Comparison of ENCODE assay signal across 8 mouse cellular contexts in the genomic region with DNA sequence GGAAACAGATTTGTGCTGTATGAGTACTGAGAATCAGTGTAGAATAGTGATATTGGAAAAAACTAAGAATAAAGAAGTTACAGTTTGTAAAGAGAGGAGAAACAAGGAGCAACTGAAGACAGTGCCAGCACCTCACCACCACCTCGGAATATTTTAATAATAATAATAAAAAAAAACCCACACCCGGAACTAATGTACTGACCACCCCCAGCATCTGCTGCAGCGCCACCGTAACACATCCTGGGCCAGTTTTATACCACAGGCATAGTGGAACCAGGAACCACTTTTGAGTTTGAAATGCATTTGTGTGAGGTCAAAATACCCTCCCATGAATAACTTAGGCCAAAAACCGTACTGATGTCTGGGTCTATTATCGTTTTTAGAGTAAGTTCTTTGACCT. TPM values are rescaled to one million over a fixed set of nuclear protein-coding genes. Genes with fewer than 3 reads are reported as not detected.
DNase-seq lines count a peak whose midpoint lies in the region; ATAC-seq lines count a peak whose summit lies in the region.

No protein-coding gene starts in this region.

- no peak for ATAC-seq in heart, embryonic 12.5 days (ENCODE audit: insufficient number of reproducible peaks, low FRiP score)
- no peak for ATAC-seq in forebrain, embryonic 15.5 days (replicated peaks)

- peaks cover 53% of the 10 kb centered on the region for H3K79me2 ChIP-seq in macrophage (ENCODE audit: inconsistent target)

- WGBS in heart, embryonic 12.5 days, result 46% methylated on average over 6 of the region's 6 CpGs
- WGBS in forebrain, embryonic 15.5 days, result 35% methylated on average over 6 of the region's 6 CpGs
- WGBS in macrophage (ENCODE audit: missing documents), result 44% methylated on average over 6 of the region's 6 CpGs

- peaks cover 31% of the 10 kb centered on the region for H3K4me1 ChIP-seq in heart, embryonic 12.5 days (replicated peaks)
- peaks cover 62% of the 10 kb centered on the region for H3K4me1 ChIP-seq in forebrain, embryonic 15.5 days

- no peaks in the 10 kb centered on the region for H3K9me3 ChIP-seq in heart, embryonic 12.5 days (replicated peaks)
- H3K9me3 ChIP-seq in forebrain, embryonic 15.5 days, result no peaks in the 10 kb centered on the region

- H3K4me2 ChIP-seq in heart, embryonic 12.5 days, result peak overlapping the region; percentile 88
- peak overlapping the region; percentile 96 for H3K4me2 ChIP-seq in forebrain, embryonic 15.5 days (replicated peaks)

- no peak for DNase-seq in heart, postnatal 36 days
- peak; percentile 28 to 29 for DNase-seq in B cell, adult 2 months
- DNase-seq in spleen, adult 18-20 months, result no peak
- DNase-seq in layer of hippocampus, adult 9-11 months, result no peak
- DNase-seq in left cerebral cortex, adult 11 months (ENCODE audit: low spot score), result no peak

- peak overlapping the region; percentile 28; the same call in 1 of the 2 replicates for H3K9ac ChIP-seq in heart, embryonic 12.5 days
- peak overlapping the region; percentile 24; the same call in 1 of the 2 replicates for H3K9ac ChIP-seq in forebrain, embryonic 15.5 days (replicated peaks)

- H3K27ac ChIP-seq in heart, embryonic 12.5 days (ENCODE audit: poor library complexity, severe bottlenecking), result no peak overlapping the region
- H3K27ac ChIP-seq in forebrain, embryonic 15.5 days (replicated peaks), result no peak overlapping the region
- H3K27ac ChIP-seq in macrophage, result no peak overlapping the region

- H3K27me3 ChIP-seq in heart, embryonic 12.5 days (replicated peaks), result no peaks in the 10 kb centered on the region
- no peaks in the 10 kb centered on the region for H3K27me3 ChIP-seq in forebrain, embryonic 15.5 days

- intact Hi-C loops in heart, postnatal 36 days (cut with DNase I), result no loop called here

- H3K4me3 ChIP-seq in heart, embryonic 12.5 days, result peak overlapping the region; percentile 33
- H3K4me3 ChIP-seq in forebrain, embryonic 15.5 days, result peak overlapping the region; percentile 89
- H3K4me3 ChIP-seq in macrophage (ENCODE audit: inconsistent target), result peak overlapping the region; percentile 88

- no peaks in the 10 kb centered on the region for H3K36me3 ChIP-seq in heart, embryonic 12.5 days
- no peaks in the 10 kb centered on the region for H3K36me3 ChIP-seq in forebrain, embryonic 15.5 days
- H3K36me3 ChIP-seq in macrophage (ENCODE audit: inconsistent target), result no peaks in the 10 kb centered on the region

RNA-seq across cellular contexts. Expression of a gene that starts 1.3 kb away (rescaled TPM):
- polyA plus RNA-seq in heart, embryonic 12.5 days (2016; fragmentation: Nextera tagmentation; extraction: Ambion mirVana), result 119 and 124 TPM in 2 replicates
- 10 to 100 TPM; 35.0 to 43.3 TPM for total RNA-seq in heart, postnatal 36 days (2021)
- polyA plus RNA-seq in forebrain, embryonic 15.5 days (2015; fragmentation: Nextera tagmentation; extraction: Ambion mirVana), result 112 and 125 TPM in 2 replicates
- 100 to 1,000 TPM in 5 of 26 experiments, 10 to 100 TPM in 14, 1 to 10 TPM in 7; 7.9 to 281 (median 15.4) TPM for total RNA-seq in macrophage (2018; cell fraction: chromatin; rRNA removed)
- 100 to 1,000 TPM in 2 of 26 experiments, 10 to 100 TPM in 24; 17.0 to 184 (median 26.5) TPM for total RNA-seq in macrophage (2018; cell fraction: cytosol; rRNA removed)
- total RNA-seq in macrophage (2018; cell fraction: nucleus; rRNA removed), result 100 to 1,000 TPM in 4 of 26 experiments, 10 to 100 TPM in 22; 11.8 to 184 (median 20.8) TPM
- polyA plus RNA-seq in macrophage (2018), result 19.3 to 60.4 TPM (median 43.6 TPM) in 3 replicates

Comparison
In these comparisons a context has a peak if more than half of its experiments do, and no peak if none do; other contexts are left out.
1. H3K4me3 ChIP-seq: peak in every context shown above with its lines; median percentile 89 in forebrain, embryonic 15.5 days; 88 in macrophage; 33 in heart, embryonic 12.5 days.
2. DNase-seq: peak in B cell, adult 2 months (2 of 2); none in heart, postnatal 36 days (0 of 2), spleen, adult 18-20 months (0 of 2), layer of hippocampus, adult 9-11 months (single experiment) and left cerebral cortex, adult 11 months (single experiment).